Mouse (Mus musculus): ENCODE measurements around the gene 1700019N19Rik.

DNA sequence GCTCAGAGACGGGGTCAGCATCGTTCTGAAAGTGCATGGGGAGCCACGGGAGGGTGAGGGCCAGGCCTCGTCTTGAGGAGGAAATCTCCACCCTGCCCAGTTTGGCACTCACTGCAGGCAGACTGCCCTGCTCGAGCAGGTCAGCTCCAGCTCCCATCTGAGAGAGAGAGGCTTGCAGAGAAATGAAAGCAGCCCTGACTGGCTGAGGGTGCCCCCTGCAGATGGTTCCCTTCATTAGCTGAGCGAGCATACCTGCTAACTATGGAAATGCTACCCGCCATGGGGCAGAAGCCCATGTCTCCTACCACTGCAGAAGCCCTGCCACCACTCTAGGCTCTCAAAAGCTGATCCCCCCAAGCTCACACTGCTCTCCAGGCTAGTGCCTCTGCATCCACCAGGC is 33.4 kb upstream of the 1700019N19Rik start:
- no peak for TF ChIP-seq POLR2A (IDR thresholded peaks at IDR 0.05; ENCODE audit: borderline replicate concordance, extremely low read depth, insufficient read depth, insufficient read length, poor library complexity, severe bottlenecking)
- no peak for TF ChIP-seq CTCF (IDR thresholded peaks at IDR 0.05; ENCODE audit: borderline replicate concordance, extremely low read depth, insufficient read depth, insufficient read length)

Data from brain, embryonic 14.5 days (tissue).